In genomic region chr14:105034712-105035377, GRCm38 (mm10) we compare ENCODE assay signal across 8 mouse cellular contexts.
DNase-seq lines count a peak whose midpoint lies in the region; ATAC-seq and TF ChIP-seq lines count a peak whose summit lies in the region.

No protein-coding gene starts in this region.

- no peak for ATAC-seq in midbrain, embryonic 14.5 days (ENCODE audit: low FRiP score, low TSS enrichment)

- peak; percentile 29 for DNase-seq in adrenal gland, postnatal 10 days
- DNase-seq in adrenal gland, postnatal 25 days: no peak
- no peak for DNase-seq in layer of hippocampus, adult 2 months (ENCODE audit: low spot score in 2 of 2)
- DNase-seq in layer of hippocampus, adult 11-12 months (ENCODE audit: low spot score): no peak
- DNase-seq in embryonic facial prominence, embryonic 10.5 days (ENCODE audit: low spot score): no peak
- peak; percentile 74 for DNase-seq in midbrain, embryonic 14.5 days
- DNase-seq in cerebellum, postnatal 36 days: no peak
- no peak for DNase-seq in urinary bladder, adult 2 months (ENCODE audit: low spot score)

- peak overlapping the region; percentile 26 for H3K4me3 ChIP-seq in layer of hippocampus, adult 2 months
- H3K4me3 ChIP-seq in embryonic facial prominence, embryonic 10.5 days: peak overlapping the region; percentile 26; the same call in 1 of the 2 replicates
- no peak overlapping the region for H3K4me3 ChIP-seq in midbrain, embryonic 14.5 days (replicated peaks; ENCODE audit: low read depth, low read length)

- H3K9ac ChIP-seq in midbrain, embryonic 14.5 days (replicated peaks; ENCODE audit: low read length): no peak overlapping the region

- H3K4me2 ChIP-seq in midbrain, embryonic 14.5 days (ENCODE audit: low read length): peak overlapping the region; percentile 14

- H3K4me1 ChIP-seq in embryonic facial prominence, embryonic 10.5 days: peaks cover 2% of the 10 kb centered on the region; the same call in 1 of the 2 replicates
- H3K4me1 ChIP-seq in midbrain, embryonic 14.5 days (ENCODE audit: control insufficient read depth, insufficient read depth, low read length): no peaks in the 10 kb centered on the region

- H3K27me3 ChIP-seq in embryonic facial prominence, embryonic 10.5 days (replicated peaks; ENCODE audit: low read depth, poor library complexity, severe bottlenecking): no peaks in the 10 kb centered on the region
- H3K27me3 ChIP-seq in midbrain, embryonic 14.5 days (ENCODE audit: control insufficient read depth, insufficient read depth, low read length): no peaks in the 10 kb centered on the region

- no peaks in the 10 kb centered on the region for H3K36me3 ChIP-seq in embryonic facial prominence, embryonic 10.5 days (replicated peaks)
- no peaks in the 10 kb centered on the region for H3K36me3 ChIP-seq in midbrain, embryonic 14.5 days (ENCODE audit: control insufficient read depth, insufficient read depth, low read length)

- H3K9me3 ChIP-seq in embryonic facial prominence, embryonic 10.5 days: no peaks in the 10 kb centered on the region
- no peaks in the 10 kb centered on the region for H3K9me3 ChIP-seq in midbrain, embryonic 14.5 days (ENCODE audit: control insufficient read depth, low read length)

- 42% methylated on average over 14 of the region's 14 CpGs for WGBS in embryonic facial prominence, embryonic 10.5 days
- 40% methylated on average over 14 of the region's 14 CpGs for WGBS in midbrain, embryonic 14.5 days

- TF ChIP-seq CTCF in layer of hippocampus, adult 2 months (conservative IDR thresholded peaks at IDR 0.05): peak; percentile 55

- no peak overlapping the region for H3K27ac ChIP-seq in layer of hippocampus, adult 2 months
- H3K27ac ChIP-seq in embryonic facial prominence, embryonic 10.5 days (replicated peaks): no peak overlapping the region
- no peak overlapping the region for H3K27ac ChIP-seq in midbrain, embryonic 14.5 days (replicated peaks; ENCODE audit: low read depth, low read length)

Comparison
In these comparisons a context has a peak if more than half of its experiments do, and no peak if none do; other contexts are left out.
1. DNase-seq: peak in adrenal gland, postnatal 10 days (single experiment) and midbrain, embryonic 14.5 days (single experiment); none in adrenal gland, postnatal 25 days (single experiment), layer of hippocampus, adult 2 months (0 of 2), layer of hippocampus, adult 11-12 months (single experiment), embryonic facial prominence, embryonic 10.5 days (single experiment), cerebellum, postnatal 36 days (0 of 2) and urinary bladder, adult 2 months (single experiment).